Mouse (Mus musculus) gastrocnemius, postnatal 25 days (tissue): ENCODE measurements around the gene Ampd3. TPM values are rescaled to one million over a fixed set of nuclear protein-coding genes. Genes with fewer than 3 reads are reported as not detected.
A peak's percentile ranks its signal among the peaks of the same experiment; 100 is the strongest.

Source experiments
- DNase-seq: peaks from one replicate; pipeline ENCODE4 v3.0.0; 2022
- microRNA-seq, 2 experiments: library from miRNA; unstranded; fragments of <30 nt; microRNA quantifications; one replicate each; pipeline ENCODE4 v1.2.0; 2021; ENCODE audit warnings: borderline replicate concordance in 2 of 2
- total RNA-seq, 2 experiments: library from RNA; stranded (reverse); gene quantifications; 1 replicate in 1 of 2; 2 replicates in 1 of 2; pipeline ENCODE4 v1.2.3; 2021

Gene Ampd3
- total RNA-seq, 2 experiments from 2014 or later = 3.9 to 9.1 TPM

DNA sequence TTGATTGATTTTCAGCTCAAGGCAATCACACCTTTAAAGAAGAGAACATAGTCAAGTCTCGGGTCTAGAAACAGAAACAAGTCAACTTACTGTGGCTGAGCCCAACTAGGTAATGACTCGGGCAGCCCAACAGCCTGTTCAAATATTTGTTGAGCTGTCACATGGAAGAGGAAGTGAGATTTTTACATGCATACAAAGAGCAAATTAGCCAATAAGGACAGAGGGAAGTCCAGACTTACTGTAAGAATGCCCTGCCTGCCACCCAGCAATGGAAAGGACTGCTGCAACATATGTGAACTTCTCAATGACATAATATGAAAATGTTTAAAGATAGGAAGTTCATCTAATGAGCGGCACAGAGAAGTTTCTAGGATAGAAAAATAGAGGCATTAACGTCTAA, 72.3 kb downstream of the Ampd3 start:
- no peak for DNase-seq

DNA sequence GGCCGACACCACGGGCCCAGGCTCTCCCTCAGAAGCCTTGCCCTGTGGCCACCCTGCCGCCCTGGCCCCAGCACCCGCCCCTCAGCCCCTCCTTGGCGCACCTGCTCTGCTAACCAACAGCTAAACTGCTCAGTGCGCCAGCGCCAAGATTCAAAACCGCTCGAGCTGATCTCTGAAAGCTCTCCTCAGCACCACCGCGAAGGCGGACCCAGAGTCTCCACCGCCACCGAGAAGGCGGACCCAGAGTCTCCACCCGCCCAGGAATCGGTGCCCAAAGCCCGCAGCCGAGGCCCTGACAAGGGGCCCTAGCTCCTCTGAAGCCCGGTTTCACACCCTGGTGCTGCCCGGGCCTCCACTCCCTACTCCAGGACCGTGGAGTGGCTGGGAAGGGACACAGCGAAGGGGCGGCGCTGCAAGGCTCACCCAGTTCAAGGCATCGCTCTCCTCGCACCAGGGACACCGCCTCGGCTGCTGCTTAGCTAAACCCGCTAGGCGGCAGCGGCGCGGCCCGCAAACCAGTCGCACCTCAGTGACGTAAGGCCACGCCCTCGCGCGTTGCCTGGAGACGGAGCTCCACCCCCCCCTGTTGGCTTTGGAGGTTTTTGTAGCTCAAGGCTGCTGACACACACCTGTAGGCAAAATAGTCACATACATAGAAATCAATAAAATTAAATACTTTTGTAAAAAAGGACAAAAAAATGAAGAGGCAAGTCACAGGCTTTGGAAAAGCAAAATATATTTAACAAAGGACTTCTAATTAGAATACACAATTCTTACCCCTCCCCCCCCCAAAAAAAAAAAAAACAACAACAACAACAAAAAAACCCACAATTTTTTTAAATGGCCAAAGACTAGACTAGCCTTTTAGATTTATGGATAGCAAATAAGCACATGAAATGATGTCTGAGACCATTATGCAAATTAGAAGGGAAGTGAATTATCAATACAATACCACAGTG, 76.2 kb downstream of the Ampd3 start, which contains the start of gene Rnf141:
Gene Rnf141, minus strand, starts transcription at position 542 of the 959 bp plus-strand sequence.
- peak; percentile 85 for DNase-seq

DNA sequence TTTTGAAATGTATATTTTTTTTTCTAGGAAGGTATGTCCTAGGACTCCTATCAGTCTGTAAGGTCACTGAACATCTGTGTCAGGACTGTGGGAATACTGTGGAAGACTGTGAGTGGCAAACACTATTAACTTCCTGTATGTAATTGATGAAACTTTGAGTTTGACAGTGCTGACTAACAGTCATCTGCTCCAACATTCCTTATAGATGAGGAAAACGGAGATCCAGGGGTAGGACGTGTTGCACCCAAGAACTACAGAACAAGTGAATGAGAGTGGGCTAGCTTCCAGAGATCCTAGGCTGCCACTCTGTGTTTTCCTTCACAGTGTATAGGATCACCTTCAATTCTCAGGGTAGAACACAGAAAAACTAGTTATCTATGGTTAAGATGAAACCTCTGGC, 79.3 kb downstream of the Ampd3 start:
- DNase-seq = no peak

DNA sequence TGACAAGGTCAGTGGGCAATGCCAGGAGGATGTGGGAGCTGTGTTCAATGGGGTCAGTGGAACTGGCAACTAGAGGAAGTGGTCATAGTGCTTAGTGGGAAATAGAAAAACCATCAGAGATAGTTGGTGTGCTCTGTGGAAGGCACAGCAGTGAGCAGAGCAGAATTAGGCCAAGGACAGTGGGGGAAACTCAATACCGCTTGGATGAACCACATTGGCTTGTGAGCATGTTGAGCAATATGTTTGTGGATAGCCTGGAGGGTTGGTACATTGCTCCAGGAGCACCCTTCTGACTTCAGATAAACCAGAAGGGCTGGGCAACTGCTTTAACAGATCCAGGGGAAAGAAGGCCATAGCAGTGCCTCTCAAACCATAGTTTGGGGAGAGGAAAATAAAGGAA, 80.4 kb downstream of the Ampd3 start:
- no peak for DNase-seq

DNA sequence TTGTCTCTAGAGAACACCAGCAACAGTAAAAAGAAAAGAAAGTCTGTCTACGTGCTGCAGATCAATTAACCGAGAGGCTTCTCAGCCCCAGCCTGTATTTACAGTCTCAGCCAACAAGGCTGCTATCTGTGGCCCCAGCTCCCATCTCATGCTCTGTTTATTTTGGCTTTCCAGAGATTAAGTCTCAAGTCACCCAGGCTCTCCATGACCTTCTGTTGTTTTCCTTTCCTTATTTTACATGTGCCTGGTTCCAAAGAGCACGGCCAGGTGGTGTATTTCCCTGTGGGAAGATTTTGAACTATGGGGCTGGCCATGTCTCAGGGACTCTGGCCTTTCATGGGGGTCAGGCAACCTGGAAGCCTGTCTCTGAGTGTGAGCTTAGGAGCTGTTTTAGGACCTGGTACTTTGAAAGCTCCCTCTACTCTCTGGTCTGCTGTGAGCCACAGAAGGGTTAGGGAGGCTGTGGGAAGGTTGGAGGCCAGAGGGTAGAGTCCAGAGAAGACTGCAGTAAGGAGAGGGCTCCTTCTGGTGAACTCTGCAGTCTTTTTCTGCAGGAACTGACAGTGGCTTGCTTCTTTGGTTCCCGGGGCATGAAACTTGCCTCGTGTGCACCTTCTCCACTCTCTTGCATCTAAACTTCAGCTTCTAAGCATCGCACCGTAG, 83.7 kb downstream of the Ampd3 start:
- DNase-seq = no peak

DNA sequence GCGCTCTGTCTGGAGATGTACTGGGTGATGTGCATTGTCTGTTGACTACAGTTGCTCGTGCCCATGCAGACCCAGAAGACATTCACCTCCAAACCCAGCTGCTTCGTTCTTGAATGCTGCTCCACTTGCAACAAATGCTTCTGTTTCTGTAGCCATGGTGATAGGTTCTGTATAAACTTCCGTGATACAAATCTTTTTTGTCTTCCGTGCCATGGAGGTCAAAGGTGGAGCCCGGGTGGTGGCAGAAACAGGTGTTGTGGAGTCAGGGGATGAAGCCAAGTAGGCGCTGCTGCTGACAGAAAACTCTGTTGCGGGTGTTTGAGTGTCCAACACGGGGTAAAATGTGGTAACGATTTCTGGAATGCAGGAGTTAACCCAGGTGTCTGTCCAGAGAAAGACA, 85.6 kb downstream of the Ampd3 start:
- no peak for DNase-seq

DNA sequence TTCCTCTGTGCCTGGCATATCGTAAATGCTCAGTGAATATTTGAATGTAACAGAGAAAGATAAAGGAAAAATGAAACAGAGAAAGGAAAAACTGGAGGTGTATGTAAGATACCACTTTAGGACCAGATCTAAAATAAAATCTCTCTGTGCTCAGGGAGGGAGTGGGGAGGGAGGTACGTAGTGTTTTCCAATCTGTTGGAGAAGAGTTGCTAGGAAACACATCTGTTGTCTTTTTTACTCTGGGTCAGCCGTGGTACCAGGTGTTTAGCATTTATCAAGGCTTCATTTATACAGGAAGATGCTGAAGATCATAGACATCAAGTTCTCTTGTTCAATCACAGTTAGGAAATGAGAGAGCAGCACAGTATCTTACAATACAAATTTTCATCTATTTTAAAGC, 86.5 kb downstream of the Ampd3 start:
- DNase-seq = no peak

DNA sequence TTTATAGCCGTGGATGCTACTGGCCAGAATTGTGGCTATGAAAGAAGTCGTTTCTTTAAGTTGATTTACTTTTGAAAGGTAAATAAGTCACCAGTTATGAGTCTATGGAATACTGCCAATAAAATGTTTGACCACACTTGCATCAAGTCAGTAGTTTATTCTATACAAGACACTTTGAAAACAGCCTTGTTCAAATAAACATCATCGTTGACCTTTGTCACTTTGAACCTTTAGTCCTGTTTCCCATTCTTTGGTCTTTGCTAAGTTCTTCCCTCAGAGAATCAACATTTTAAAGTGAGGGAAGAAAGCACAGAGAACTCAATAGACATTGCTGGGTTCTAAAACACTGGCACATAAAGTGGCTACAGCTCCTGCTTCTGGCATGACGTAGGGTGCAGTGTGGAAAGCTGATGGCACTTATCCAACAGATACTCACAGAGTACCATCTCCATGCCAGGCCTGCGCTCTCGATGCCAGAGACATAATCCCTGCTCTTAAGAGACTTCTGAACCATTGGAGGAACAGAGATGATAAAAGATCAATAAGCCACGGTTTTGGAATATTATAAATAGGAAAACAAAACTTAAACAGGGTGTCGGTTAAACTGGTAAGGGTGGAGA, 87.0 kb downstream of the Ampd3 start:
- no peak for DNase-seq

DNA sequence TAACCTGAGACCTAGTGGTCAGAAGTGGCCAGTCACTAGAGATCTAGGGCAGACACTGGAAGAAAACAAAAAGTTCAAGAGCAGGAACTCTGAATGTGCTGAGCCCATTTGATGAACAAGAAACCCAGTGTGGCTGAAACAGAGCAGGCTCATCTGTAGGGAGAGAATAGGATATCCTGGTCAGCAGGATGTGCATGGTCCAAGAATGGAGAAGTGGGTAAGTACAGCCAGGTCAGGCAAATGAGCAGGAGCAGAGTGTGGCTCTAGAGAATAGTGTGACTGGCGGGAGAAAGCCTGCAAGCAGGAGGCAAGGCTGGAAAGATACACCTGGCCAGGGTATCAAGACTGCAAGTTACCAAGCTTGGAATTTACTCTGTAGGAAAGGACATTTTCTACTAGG, 87.6 kb downstream of the Ampd3 start:
- DNase-seq = no peak

DNA sequence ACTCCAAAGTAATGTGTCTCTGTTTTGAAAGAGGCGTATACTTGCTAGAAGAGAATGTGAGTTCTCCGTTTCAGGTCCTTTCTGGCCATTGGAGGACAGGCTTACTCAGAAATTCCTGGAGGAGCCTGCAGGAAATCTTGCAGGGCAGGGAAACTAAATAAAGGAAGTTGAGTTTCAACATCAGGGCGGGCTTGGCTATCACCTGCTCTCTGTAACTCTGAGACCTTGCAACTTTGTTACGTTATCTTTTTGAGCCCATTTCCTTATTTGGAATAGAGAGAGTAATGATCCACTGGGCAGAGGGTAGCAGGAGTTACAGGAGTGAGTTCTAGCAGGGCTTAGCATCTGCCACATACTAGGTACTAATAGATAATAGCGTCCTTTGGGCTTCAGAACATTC, 92.1 kb downstream of the Ampd3 start:
- no peak for DNase-seq

Small RNA genes within 50 kb of the gene (microRNA-seq; reads per million reads assigned to microRNA genes)
- gene Gm47282 = 0 reads per million in 2 experiments

Other genes with a start within 250 kb of the Ampd3 start
- gene Sbf2, start 153.3 kb upstream of the Ampd3 start, total RNA-seq = 10 to 100 TPM; 11.2 to 12.4 TPM
- gene Adm, start 140.5 kb upstream of the Ampd3 start, total RNA-seq = 1 to 10 TPM; 3.1 to 3.4 TPM
- gene Rnf141, start 76.3 kb downstream of the Ampd3 start, total RNA-seq = 10 to 100 TPM; 16.8 to 18.6 TPM
- 1 to 10 TPM; 5.8 to 9.3 TPM for gene Lyve1, start 95.0 kb downstream of the Ampd3 start, total RNA-seq
- gene Mrvi1, start 214.3 kb downstream of the Ampd3 start, total RNA-seq = 1 to 10 TPM; 4.0 to 5.4 TPM